Mouse (Mus musculus): ENCODE measurements around the gene Dlg5. TPM values are rescaled to one million over a fixed set of nuclear protein-coding genes. Genes with fewer than 3 reads are reported as not detected.

Gene Dlg5
- polyA plus RNA-seq, 1 experiment from 2014 or later = 10.5 TPM

DNA sequence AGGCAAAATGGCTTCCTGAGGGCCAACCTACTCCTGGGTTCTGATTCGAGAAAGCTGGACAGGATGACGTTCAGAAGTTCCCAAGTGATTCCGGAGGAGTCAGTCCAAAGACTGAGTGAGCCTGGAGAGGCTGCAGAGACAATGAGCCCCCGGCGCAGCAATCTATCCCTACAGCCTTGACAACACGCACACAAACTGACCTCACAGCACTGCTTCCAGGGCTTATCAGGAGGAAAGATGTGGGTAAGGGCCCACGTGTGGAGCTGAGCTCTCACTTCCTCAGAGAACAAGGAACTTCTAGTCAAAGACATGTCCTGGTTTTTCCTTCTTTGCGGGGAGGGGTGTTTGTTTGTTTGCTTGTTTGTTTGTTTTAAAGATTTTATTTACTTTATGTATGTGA is 18.7 kb downstream of the Dlg5 start:
- Histone ChIP-seq H3K27ac (no peak overlapping the region), H3K9ac (no peak overlapping the region)
- no peak for ATAC-seq

GRCm38 (mm10) chr14:24226344-24226743 is 19.4 kb downstream of the Dlg5 start:
- H3K9ac ChIP-seq = no peak overlapping the region
- H3K4me2 ChIP-seq (replicated peaks) = no peak overlapping the region
- H3K4me3 ChIP-seq (replicated peaks) = no peak overlapping the region
- WGBS = 92% methylated on average over 2 of the region's 2 CpGs
- ATAC-seq = no peak
- H3K4me1 ChIP-seq (replicated peaks) = no peaks in the 10 kb centered on the region; the same call in 1 of the 2 replicates
- H3K9me3 ChIP-seq = no peaks in the 10 kb centered on the region
- no peaks in the 10 kb centered on the region for H3K27me3 ChIP-seq (replicated peaks)
- H3K27ac ChIP-seq = no peak overlapping the region
- no peaks in the 10 kb centered on the region for H3K36me3 ChIP-seq

More for the DNA sequence above, 18.7 kb downstream of the Dlg5 start:
- Histone ChIP-seq H3K4me1 (replicated peaks) (peaks cover 5% of the 10 kb centered on the region; the same call in 1 of the 2 replicates), H3K9me3 (no peaks in the 10 kb centered on the region), H3K27me3 (replicated peaks) (no peaks in the 10 kb centered on the region), H3K36me3 (no peaks in the 10 kb centered on the region), H3K4me3 (replicated peaks) (no peak overlapping the region), H3K4me2 (replicated peaks) (no peak overlapping the region)
- 77% methylated on average over 8 of the region's 8 CpGs for WGBS

- Histone ChIP-seq H3K4me3 (replicated peaks) (no peak overlapping the region), H3K27me3 (replicated peaks) (no peaks in the 10 kb centered on the region), H3K9ac (no peak overlapping the region), H3K4me2 (replicated peaks) (no peak overlapping the region), H3K4me1 (replicated peaks) (no peaks in the 10 kb centered on the region), H3K27ac (no peak overlapping the region), H3K36me3 (no peaks in the 10 kb centered on the region), H3K9me3 (no peaks in the 10 kb centered on the region)
- no peak for ATAC-seq
- 57% methylated on average over 3 of the region's 3 CpGs for WGBS
These were observed 23.0 kb downstream of the Dlg5 start for GRCm38 (mm10) chr14:24222759-24223158.

- 80% methylated on average over 3 of the region's 3 CpGs for whole genome bisulfite sequencing
- Histone ChIP-seq H3K27ac (no peak overlapping the region), H3K4me2 (replicated peaks) (no peak overlapping the region), H3K9ac (no peak overlapping the region), H3K4me3 (replicated peaks) (no peak overlapping the region), H3K9me3 (no peaks in the 10 kb centered on the region), H3K27me3 (replicated peaks) (no peaks in the 10 kb centered on the region), H3K36me3 (no peaks in the 10 kb centered on the region), H3K4me1 (replicated peaks) (peaks cover 3% of the 10 kb centered on the region)
- ATAC-seq = no peak
These were observed 23.4 kb downstream of the Dlg5 start for GRCm38 (mm10) chr14:24222273-24222672.

DNA sequence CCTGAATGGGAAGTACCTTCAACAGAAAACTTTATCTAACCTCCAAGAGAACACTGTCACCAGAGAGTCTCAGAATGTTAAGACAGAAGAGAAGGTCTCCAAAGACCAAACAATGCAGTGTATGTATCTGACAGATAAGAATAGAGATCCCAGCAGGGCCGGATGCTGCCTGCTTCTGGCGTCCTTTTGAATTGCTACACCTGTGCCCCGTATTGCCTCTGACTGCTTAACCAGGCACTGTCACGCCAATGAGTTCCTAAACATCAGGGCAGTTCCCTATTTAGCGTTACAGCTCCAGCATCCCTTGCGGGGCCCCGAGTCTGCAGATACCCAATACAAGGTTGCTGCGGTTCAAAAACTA is 28.4 kb downstream of the Dlg5 start:
- H3K4me3 ChIP-seq (replicated peaks) = no peak overlapping the region
- no peak overlapping the region for H3K27ac ChIP-seq
- no peaks in the 10 kb centered on the region for H3K36me3 ChIP-seq
- no peak overlapping the region for H3K4me2 ChIP-seq (replicated peaks)
- no peak for ATAC-seq
- WGBS = 55% methylated on average over 8 of the region's 8 CpGs
- H3K9me3 ChIP-seq = no peaks in the 10 kb centered on the region
- no peak overlapping the region for H3K9ac ChIP-seq
- H3K4me1 ChIP-seq (replicated peaks) = peaks cover 22% of the 10 kb centered on the region
- no peaks in the 10 kb centered on the region for H3K27me3 ChIP-seq (replicated peaks)

GRCm38 (mm10) chr14:24216678-24217361 is 28.9 kb downstream of the Dlg5 start:
- Histone ChIP-seq H3K9ac (no peak overlapping the region), H3K4me1 (replicated peaks) (peaks cover 23% of the 10 kb centered on the region), H3K27ac (no peak overlapping the region), H3K4me2 (replicated peaks) (no peak overlapping the region), H3K9me3 (no peaks in the 10 kb centered on the region), H3K4me3 (replicated peaks) (no peak overlapping the region), H3K36me3 (no peaks in the 10 kb centered on the region), H3K27me3 (replicated peaks) (no peaks in the 10 kb centered on the region)
- WGBS = 37% methylated on average over 11 of the region's 11 CpGs
- peak; percentile 23; the same call in 1 of the 2 replicates for ATAC-seq

DNA sequence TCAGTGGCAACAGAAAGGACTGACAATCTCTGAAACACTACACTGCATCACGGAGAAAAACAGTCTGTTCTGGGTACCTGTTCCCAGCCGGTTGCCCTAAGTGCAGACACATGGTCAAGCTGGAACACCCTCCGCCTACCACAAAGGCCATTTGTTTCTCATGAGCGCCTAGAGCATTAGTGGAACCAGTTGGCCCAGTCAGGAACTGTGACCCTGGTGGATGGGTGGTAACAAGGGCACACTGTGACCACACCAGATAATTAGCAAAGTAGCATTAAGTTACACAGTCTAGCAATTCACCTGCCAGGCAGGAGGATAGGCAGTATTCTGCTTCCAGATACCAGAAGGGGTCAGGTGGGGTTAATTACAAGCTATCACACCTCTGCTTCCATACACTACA is 29.7 kb downstream of the Dlg5 start:
- peak; percentile 33; the same call in 1 of the 2 replicates for ATAC-seq
- Histone ChIP-seq H3K4me3 (replicated peaks) (no peak overlapping the region), H3K9ac (no peak overlapping the region), H3K27me3 (replicated peaks) (no peaks in the 10 kb centered on the region), H3K4me1 (replicated peaks) (peaks cover 25% of the 10 kb centered on the region), H3K36me3 (no peaks in the 10 kb centered on the region), H3K4me2 (replicated peaks) (no peak overlapping the region), H3K27ac (no peak overlapping the region), H3K9me3 (no peaks in the 10 kb centered on the region)
- 51% methylated on average over 4 of the region's 4 CpGs for WGBS

- ATAC-seq = no peak
- 80% methylated on average over 9 of the region's 9 CpGs for WGBS
- Histone ChIP-seq H3K27ac (no peak overlapping the region), H3K4me3 (replicated peaks) (no peak overlapping the region), H3K36me3 (no peaks in the 10 kb centered on the region), H3K4me2 (replicated peaks) (no peak overlapping the region), H3K9ac (no peak overlapping the region), H3K4me1 (replicated peaks) (peaks cover 25% of the 10 kb centered on the region), H3K9me3 (no peaks in the 10 kb centered on the region), H3K27me3 (replicated peaks) (no peaks in the 10 kb centered on the region)
These were observed 31.3 kb downstream of the Dlg5 start for GRCm38 (mm10) chr14:24214436-24214835.

- H3K27ac ChIP-seq = no peak overlapping the region
- ATAC-seq = no peak
- no peak overlapping the region for H3K9ac ChIP-seq
- H3K4me2 ChIP-seq (replicated peaks) = no peak overlapping the region
- H3K9me3 ChIP-seq = no peaks in the 10 kb centered on the region
- 50% methylated on average over 2 of the region's 2 CpGs for WGBS
- H3K27me3 ChIP-seq (replicated peaks) = no peaks in the 10 kb centered on the region
- H3K36me3 ChIP-seq = no peaks in the 10 kb centered on the region
- no peak overlapping the region for H3K4me3 ChIP-seq (replicated peaks)
- peaks cover 31% of the 10 kb centered on the region for H3K4me1 ChIP-seq (replicated peaks)
These were observed 32.4 kb downstream of the Dlg5 start for GRCm38 (mm10) chr14:24213336-24213735.

GRCm38 (mm10) chr14:24212861-24213260 is 32.9 kb downstream of the Dlg5 start:
- Histone ChIP-seq H3K4me1 (replicated peaks) (peaks cover 36% of the 10 kb centered on the region), H3K36me3 (no peaks in the 10 kb centered on the region), H3K9me3 (no peaks in the 10 kb centered on the region), H3K9ac (no peak overlapping the region), H3K4me2 (replicated peaks) (no peak overlapping the region), H3K27ac (no peak overlapping the region), H3K4me3 (replicated peaks) (no peak overlapping the region), H3K27me3 (replicated peaks) (no peaks in the 10 kb centered on the region)
- no peak for ATAC-seq
- WGBS = 31% methylated on average over 5 of the region's 5 CpGs

DNA sequence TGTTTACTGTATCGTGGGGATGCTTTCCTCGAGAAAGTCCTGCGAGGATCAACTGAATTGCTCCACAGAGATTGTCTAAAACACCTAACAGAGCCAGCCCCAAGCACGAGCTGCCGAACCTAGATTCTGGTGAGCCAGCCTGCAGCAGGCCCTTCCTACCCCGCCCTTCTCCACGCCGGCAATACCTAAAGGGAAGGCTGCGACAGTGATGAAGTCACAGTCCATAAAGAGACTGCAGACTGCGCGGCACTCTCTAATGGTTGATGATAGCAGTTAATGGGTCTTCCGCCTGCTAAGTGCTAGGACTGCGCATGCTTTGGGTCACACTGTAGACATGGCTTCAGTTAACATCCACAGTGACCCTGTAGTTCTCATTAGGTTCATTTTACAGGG is 38.4 kb downstream of the Dlg5 start:
- Histone ChIP-seq H3K4me1 (replicated peaks) (peaks cover 41% of the 10 kb centered on the region), H3K27me3 (replicated peaks) (no peaks in the 10 kb centered on the region), H3K9me3 (no peaks in the 10 kb centered on the region), H3K36me3 (no peaks in the 10 kb centered on the region), H3K27ac (peak overlapping the region; percentile 34), H3K4me3 (replicated peaks) (no peak overlapping the region), H3K4me2 (replicated peaks) (peak overlapping the region; percentile 43), H3K9ac (no peak overlapping the region)
- ATAC-seq = peak; percentile 69
- whole genome bisulfite sequencing = 37% methylated on average over 13 of the region's 13 CpGs

GRCm38 (mm10) chr14:24206736-24207359 is 38.9 kb downstream of the Dlg5 start:
- WGBS = 33% methylated on average over 12 of the region's 12 CpGs
- Histone ChIP-seq H3K36me3 (no peaks in the 10 kb centered on the region), H3K9ac (no peak overlapping the region), H3K27ac (peak overlapping the region; percentile 34), H3K4me3 (replicated peaks) (0 out of 2 replicates have a peak overlapping the region, but pooled peaks have one; percentile 3), H3K27me3 (replicated peaks) (no peaks in the 10 kb centered on the region), H3K9me3 (no peaks in the 10 kb centered on the region), H3K4me2 (replicated peaks) (peak overlapping the region; percentile 43), H3K4me1 (replicated peaks) (peaks cover 43% of the 10 kb centered on the region)
- peak; percentile 88 for ATAC-seq

DNA sequence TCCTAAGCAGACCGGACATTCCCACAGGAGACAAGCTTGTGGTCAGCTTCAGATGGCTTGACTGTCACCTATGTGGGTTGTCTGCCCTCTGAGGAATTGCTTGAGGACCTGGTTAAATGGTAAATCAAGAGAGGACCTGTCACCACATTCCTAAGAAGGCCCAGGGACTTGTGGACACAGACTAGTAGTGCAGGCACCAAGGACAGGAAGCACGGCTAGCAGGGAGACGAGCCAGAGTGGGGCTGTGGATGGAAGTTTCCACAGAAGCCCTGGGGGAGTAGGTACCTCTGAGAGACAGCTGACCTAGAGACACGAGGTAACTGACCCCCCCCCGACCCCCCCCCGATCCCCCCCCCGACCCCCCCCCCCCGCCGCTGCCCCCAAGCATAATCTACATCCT is 39.4 kb downstream of the Dlg5 start:
- Histone ChIP-seq H3K27ac (no peak overlapping the region), H3K4me1 (replicated peaks) (peaks cover 41% of the 10 kb centered on the region), H3K4me3 (replicated peaks) (no peak overlapping the region), H3K9ac (no peak overlapping the region), H3K4me2 (replicated peaks) (no peak overlapping the region), H3K27me3 (replicated peaks) (no peaks in the 10 kb centered on the region), H3K9me3 (no peaks in the 10 kb centered on the region), H3K36me3 (no peaks in the 10 kb centered on the region; the same call in 1 of the 2 replicates)
- WGBS = 25% methylated on average over 6 of the region's 9 CpGs
- ATAC-seq = peak; percentile 21; the same call in 1 of the 2 replicates

All from intestine, embryonic 15.5 days (tissue).